Mouse (Mus musculus) liver, embryonic 14.5 days (tissue): ENCODE results near the gene Cxcl10.

Source experiments
- CTCF ChIP-seq: IDR thresholded peaks from 2 replicates; pipeline ENCODE4 v1.5.1; 2016; ENCODE audit warnings: antibody characterized with exemption, low read depth, control low read depth
- EP300 ChIP-seq: IDR thresholded peaks from 2 replicates; pipeline ENCODE4 v1.6.1; 2016; ENCODE audit warnings: antibody characterized with exemption, low read depth

DNA sequence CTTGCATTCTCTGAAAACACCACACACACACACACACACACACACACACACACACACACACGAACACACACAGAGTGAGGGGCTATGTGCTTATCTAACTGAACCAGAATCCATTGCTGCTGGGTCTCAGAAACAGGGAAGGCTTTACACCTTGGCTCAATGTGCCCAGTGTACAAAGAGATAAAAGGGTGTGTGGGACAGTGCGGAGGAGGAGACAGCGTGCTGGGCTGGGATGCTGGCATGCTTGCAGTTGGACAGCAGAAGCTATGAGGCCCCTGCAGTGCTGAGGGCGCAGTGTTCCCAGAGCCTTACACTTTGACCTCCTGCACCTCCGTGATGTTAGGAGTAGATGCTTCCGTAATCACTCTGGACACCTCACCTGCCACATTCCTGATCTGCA lies 47.8 kb upstream of the Cxcl10 start:
- no peak for TF ChIP-seq CTCF
- peak; percentile 86 for TF ChIP-seq EP300
